Mouse (Mus musculus) CD8-positive naive resting alpha-beta T cell, adult 57 days (primary cell): ENCODE measurements around the gene Olfr1107. TPM values are rescaled to one million over a fixed set of nuclear protein-coding genes. Genes with fewer than 3 reads are reported as not detected.

Experiments
- total RNA-seq: library from RNA; stranded (reverse); gene quantifications from one replicate; pipeline ENCODE4 v1.2.4, GENCODE M21; 2023

Gene Olfr1107
- not detected for total RNA-seq

DNA sequence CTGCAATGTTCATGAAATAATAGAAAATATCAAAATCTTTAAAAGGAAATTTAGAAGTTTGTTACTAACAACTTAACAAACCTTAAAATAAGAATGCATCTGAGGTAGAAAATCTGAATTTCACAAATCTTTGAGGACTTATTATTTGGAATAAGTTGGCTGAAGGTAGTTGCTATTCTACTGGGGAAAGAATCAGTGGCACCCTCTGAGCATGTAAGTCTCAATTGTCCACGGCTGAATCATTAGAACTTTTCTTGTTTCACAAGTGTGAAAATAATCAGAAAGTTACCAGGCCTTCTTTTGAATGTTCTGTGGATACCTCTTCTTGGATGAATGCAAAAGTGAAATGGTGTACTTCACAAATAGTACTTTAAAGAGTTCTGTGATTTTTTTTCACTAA is at the start of gene Olfr1107:
Gene Olfr1107 (minus strand): TSS at position 101 of the 400 bp plus-strand sequence.

DNA sequence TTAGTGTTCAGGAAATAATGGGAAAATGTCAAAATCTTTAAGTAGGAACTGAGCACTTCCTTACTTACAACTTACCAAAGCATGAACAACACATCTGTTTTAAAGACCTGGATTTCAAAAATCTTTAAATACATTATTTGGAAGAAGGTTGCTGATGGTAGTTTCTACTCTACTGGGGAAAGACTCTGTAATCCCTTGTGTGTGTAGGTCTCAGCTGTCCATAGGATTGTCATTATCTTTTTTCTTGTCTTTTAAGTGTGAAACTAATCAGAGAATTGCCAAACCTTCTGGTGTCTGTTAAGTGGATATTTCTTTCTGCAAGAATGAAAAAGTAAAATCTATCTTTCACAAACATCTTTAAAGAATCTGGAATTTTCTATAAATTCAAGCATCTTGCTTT is 38.9 kb upstream of the Olfr1107 start, which contains the start of gene Olfr259:
Gene Olfr259 (minus strand): TSS at position 101 of the 400 bp plus-strand sequence.

DNA sequence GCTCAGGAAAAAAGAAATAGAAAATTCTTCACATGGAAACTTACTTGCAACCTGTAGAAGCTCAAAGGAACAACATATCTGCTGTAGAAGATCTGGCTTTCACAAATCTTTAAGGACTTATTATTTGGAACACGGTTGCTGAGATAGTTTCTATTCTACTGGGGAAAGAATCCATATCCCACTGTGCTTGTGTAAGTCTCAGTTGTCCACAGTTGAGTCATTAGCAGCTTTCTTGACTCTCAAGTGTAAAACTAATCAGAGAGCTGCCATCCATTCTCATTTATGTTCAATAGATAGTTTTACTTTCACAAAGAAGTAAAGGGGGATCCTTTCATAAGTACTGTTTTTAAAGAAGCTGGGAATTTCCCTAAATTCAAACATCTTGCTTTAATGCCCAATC is 20.3 kb upstream of the Olfr1107 start, which contains the start of gene Olfr1109:
Gene Olfr1109 (minus strand): TSS at position 101 of the 400 bp plus-strand sequence.

DNA sequence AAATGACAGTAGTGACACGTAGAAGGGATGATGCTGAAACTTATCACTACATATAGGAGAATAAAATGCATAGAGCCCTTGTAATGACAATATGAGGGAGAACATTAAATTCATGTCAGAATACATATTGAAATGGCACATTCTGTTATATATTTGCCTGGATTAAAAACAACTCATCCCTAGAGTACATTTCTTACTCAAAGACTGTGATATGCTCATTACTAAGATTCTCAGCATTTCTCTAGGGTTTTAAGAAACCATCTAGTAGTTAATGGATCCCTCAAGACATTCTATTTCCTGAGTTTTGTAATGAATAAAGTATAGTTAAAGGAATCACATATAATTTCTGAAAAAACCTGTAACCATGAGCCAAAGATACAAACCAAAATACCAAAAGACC is 23.4 kb downstream of the Olfr1107 start, which contains the start of gene Olfr1106:
Gene Olfr1106 (minus strand): TSS at position 101 of the 400 bp plus-strand sequence.

DNA sequence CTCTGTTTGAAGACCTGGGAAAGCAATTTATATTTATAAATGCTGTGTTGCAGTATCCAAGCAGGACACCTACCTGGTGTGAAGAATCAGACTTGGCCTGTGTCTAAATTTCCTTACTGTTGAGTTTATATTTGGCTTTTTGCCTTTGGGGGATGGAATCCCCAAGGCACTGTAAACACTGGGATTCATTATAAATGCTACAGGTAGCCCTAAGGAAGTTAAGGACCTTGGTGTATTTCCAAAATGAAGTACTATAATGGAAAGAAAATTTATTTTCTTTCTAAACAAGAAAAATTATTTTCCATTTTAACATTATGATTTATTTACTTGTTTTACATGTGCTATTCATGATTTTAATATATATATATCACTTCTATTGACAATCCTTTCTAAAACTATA is 39.2 kb downstream of the Olfr1107 start, which contains the start of gene Olfr1105:
Gene Olfr1105 (minus strand): TSS at position 101 of the 400 bp plus-strand sequence.

DNA sequence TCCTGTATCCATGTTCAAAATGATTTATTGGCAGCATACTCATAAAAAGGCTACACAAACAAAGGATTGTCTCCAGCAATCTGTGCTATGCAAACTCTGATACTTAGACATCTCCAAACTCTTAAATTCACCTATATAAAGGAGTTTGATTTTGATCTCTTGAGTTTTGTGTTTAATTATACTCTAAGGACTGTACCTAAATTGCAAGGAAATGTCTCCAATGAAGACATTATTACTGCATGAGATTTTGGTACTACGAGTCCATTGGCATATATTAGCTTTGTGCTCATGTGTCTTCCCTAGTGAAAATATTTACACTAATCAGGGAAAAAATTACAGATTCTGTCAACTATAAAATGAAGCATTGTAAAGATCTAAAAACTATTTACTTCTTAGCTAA is 48.6 kb downstream of the Olfr1107 start, which contains the start of gene Olfr1104:
Gene Olfr1104 (minus strand): TSS at position 101 of the 400 bp plus-strand sequence.

Other genes with a start within 250 kb of the Olfr1107 start
- gene Olfr1095, start 224.1 kb downstream of the Olfr1107 start, total RNA-seq, result not detected
- gene Gm13723, start 201.0 kb downstream of the Olfr1107 start, total RNA-seq, result not detected
- gene Olfr1097, start 183.6 kb downstream of the Olfr1107 start, total RNA-seq, result not detected
- not detected for gene Olfr1098, start 151.3 kb downstream of the Olfr1107 start, total RNA-seq
- not detected for gene Olfr1099, start 115.1 kb downstream of the Olfr1107 start, total RNA-seq
- gene Olfr1100, start 95.9 kb downstream of the Olfr1107 start, total RNA-seq, result not detected
- gene Olfr1101, start 84.6 kb downstream of the Olfr1107 start, total RNA-seq, result not detected
- not detected for gene Olfr1102, start 77.4 kb downstream of the Olfr1107 start, total RNA-seq
- gene Olfr1104, start 48.7 kb downstream of the Olfr1107 start, total RNA-seq, result not detected
- gene Olfr1105, start 39.3 kb downstream of the Olfr1107 start, total RNA-seq, result not detected
- not detected for gene Olfr1106, start 23.5 kb downstream of the Olfr1107 start, total RNA-seq
- gene Olfr1109, start 20.2 kb upstream of the Olfr1107 start, total RNA-seq, result not detected
- gene Olfr259, start 38.8 kb upstream of the Olfr1107 start, total RNA-seq, result not detected
- gene Olfr1110, start 64.5 kb upstream of the Olfr1107 start, total RNA-seq, result not detected
- not detected for gene Olfr1111, start 76.8 kb upstream of the Olfr1107 start, total RNA-seq
- not detected for gene Olfr1112, start 112.0 kb upstream of the Olfr1107 start, total RNA-seq
- gene Olfr1113, start 133.2 kb upstream of the Olfr1107 start, total RNA-seq, result not detected
- not detected for gene Olfr1115, start 172.2 kb upstream of the Olfr1107 start, total RNA-seq
- not detected for gene Olfr1116, start 191.7 kb upstream of the Olfr1107 start, total RNA-seq
- not detected for gene Olfr1118, start 231.8 kb upstream of the Olfr1107 start, total RNA-seq